Mouse (Mus musculus): ENCODE measurements around the gene Creb3l2. TPM values are rescaled to one million over a fixed set of nuclear protein-coding genes. Genes with fewer than 3 reads are reported as not detected.

Gene Creb3l2
- polyA plus RNA-seq (2015; fragmentation: Illumina TruSeq; extraction: RNeasy Lipid Tissue Mini Kit (QIAGEN cat#74804); ENCODE audit: insufficient read depth, low read depth, low replicate concordance): 9.8 TPM

DNA sequence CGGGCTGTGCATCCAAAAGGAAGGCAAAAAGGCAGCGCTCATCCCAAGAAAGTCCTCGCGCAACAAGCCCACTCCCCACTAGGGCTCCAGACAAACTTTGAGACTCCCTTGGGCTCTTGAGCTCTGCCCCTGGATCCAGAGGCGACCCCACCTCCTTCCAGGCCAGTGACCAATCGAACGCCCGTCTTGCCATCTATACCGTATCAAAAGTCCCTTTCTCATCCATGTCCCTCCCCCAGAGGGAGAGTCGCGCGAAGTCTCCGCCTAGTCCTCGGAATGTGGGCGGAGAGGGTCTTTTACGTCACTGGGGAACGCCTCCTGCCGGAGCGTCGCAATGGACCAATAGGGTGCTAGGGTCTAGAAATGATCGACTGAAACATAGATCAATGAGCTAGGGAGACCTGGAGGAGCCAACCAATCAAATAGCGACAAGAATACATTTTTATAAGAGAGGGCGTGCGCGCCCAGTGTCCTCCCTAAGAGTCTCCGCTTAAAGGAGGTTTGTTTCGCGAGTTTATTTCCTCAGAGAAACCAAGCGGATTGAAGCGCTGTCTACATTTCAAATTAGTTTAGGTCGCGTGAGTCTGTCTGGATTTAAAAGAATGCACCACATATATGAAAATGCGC is at the start of gene Creb3l2:
Gene Creb3l2, minus strand, starts transcription at position 106 of the 627 bp plus-strand sequence.

GRCm38 (mm10) chr6:37299562-37300390 is 142.2 kb downstream of the Creb3l2 start, which contains the start of gene Dgki:
TSS of gene Dgki (minus strand) at chr6:37300184.

Other genes starting within 250 kb of the Creb3l2 start
- gene Dgki, start 142.0 kb downstream of the Creb3l2 start, polyA plus RNA-seq (2015; fragmentation: Illumina TruSeq; extraction: RNeasy Lipid Tissue Mini Kit (QIAGEN cat#74804); ENCODE audit: insufficient read depth, low read depth, low replicate concordance): not detected
- gene Akr1d1, start 88.0 kb upstream of the Creb3l2 start, polyA plus RNA-seq (2015; fragmentation: Illumina TruSeq; extraction: RNeasy Lipid Tissue Mini Kit (QIAGEN cat#74804); ENCODE audit: insufficient read depth, low read depth, low replicate concordance): not detected